Mouse (Mus musculus) cerebellum, adult 9-11 months (tissue): ENCODE data around the gene Brcc3.

Source experiments
- DNase-seq: peaks from one replicate; pipeline ENCODE4 v3.0.0; 2022

Gene Brcc3

GRCm38 (mm10) chrX:75415936-75416785 lies at the start of gene Brcc3, which contains the start of the genes Cmc4 and Mtcp1:
Gene Brcc3, plus strand, starts transcription at chrX:75416628.
Gene Cmc4, minus strand, starts transcription at chrX:75416584.
Gene Mtcp1, minus strand, starts transcription at chrX:75416588.
- peak; percentile 92 for DNase-seq

DNA sequence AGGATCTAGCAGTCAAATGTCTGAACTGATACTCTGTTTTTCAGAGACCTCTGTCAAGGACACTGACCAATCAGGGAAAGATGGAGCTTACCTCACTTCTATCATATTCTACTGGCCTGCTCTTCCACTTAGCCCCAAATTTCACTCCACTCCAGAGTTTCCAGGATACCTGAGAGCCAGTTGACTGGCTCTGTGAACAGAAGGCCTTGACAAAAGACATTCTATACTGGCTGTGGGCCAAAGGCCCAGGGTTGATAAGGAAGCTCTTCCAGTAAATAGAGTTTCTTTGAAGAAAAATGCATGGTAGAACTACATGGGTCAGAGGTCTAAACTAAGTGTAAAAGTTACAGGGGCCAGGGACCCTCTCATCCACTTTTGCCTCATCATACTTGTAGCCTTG lies 46.2 kb upstream of the Brcc3 start:
- no peak for DNase-seq

- no peak for DNase-seq
These were observed 43.6 kb upstream of the Brcc3 start for GRCm38 (mm10) chrX:75372666-75373425.

DNA sequence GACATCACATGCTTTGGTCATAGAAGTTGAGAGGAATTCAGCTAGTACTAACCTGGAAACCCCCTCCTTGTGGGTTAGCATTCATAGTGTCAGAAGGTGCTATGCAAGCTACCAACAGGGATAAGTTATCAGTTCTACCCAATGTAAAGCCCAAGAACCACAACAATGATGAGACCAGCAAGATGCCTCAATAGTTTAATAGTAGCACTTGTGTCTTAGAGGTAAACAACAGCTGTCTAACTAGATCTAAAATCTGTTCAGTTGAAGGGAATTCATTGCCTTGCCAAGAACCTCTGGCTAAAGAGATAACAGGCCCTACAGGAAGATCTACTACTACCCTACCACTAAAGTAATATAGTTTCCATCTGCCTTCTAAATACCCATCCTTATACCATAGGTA lies 39.6 kb upstream of the Brcc3 start:
- DNase-seq: no peak

DNA sequence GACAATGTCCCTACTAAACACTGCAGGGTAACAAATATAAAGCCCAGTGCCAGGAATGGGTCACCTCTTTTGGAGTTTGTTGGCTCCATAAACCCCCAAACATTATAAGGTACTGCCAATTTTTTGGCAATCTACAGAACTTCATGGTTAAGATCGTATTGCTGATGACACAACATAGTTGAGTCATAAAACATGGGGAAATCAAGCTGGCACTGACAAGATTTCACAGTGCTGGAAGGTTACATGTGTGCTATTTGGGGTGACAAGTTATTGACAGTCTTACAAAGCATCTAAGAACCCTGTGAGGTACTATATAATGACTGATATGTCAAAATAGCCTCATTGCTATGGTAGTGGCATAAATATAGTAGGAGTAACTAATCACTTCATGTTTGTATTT lies 35.3 kb upstream of the Brcc3 start:
- peak; percentile 4 for DNase-seq

DNA sequence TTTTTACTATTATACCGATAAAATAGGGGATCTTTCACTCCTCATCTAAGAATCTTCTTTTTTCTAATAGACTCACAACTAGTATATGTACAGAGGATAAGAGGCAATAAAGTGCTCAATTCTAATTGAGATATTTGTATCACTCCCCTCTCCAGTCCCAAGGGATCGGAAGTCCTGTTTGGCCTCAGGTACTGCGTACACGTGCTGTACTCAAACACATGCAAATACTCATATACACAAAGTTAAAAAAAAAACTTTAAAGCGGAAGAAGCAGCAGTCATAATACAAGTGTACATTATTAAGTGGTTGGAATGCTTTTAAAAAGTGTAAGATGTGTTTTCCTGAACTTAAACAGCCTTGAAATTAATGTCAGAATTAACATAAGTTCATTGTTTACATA lies 34.7 kb upstream of the Brcc3 start:
- DNase-seq: no peak

DNA sequence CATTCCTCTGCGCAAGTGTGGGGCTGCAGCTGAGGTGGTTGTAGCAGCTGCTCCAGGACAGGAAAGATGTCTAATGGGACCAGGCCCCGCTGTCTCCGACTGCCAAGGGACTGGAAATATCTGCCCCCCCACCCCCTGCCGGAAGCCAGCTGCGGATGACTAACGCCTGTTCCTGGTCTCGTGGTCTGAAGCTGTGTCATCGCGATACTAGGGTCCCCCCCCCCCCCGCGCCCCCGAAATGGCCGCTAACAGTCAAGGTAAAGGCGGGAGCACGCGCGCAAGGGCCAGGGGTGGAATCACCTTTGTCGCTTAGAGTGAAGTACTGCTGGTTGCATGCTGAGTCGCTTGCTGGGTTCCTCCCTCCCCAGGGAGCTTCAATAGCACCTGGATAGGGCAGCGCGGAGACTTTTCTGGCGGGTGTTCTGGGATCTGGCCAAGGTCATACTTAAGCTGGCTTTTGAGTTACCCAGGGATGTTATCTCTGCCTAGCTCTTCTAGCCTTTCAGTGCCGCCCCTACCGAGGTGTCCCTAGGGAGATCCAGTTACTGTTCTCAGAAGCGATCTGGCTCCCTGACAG lies 34.1 kb upstream of the Brcc3 start, which contains the start of the genes Fundc2 and F8:
TSS of gene Fundc2 (plus strand) at position 205 of the 577 bp plus-strand sequence.
TSS of gene F8 (minus strand) at position 421 of the 577 bp plus-strand sequence.
- DNase-seq: peak; percentile 84

DNA sequence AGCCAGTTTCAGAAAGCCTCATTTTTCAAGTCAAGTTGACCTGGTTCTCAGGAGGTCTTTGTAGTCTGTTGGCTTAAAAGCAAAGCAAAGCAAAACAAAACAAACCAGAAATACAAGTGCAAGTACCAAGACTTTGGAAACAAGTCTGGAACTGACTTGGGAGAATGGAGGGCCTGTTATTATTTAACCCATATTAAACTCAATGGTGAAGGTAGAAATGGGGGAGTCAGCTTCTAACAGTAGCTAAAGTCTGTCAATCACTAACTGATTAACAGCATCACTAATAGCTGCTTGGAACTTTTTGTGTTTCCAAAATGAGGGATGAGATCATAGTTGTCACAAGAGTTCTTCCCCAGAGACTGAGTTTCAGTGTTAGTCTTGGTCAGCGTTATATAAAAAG lies 17.0 kb upstream of the Brcc3 start:
- DNase-seq: no peak

DNA sequence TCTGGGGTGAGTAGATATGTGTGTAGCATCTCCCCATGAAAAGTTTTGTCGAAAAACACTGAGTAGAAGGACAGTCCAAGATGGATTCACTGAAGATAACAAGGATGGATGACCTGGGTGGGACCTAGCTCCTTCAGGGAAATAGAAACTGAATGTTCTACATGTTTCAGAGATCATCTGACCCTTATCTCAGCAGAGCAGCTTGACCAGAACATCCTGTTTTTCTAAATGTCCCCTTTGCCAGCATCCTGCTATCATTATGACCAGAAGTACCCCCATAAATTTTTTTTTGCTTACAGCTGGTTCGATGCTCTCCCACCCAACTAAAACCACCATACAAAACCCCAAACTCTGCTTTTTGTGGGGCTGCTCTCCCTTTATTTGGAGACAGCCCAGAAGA lies 13.8 kb upstream of the Brcc3 start:
- no peak for DNase-seq

- no peak for DNase-seq
These were observed 13.1 kb upstream of the Brcc3 start for GRCm38 (mm10) chrX:75403350-75403749.

- DNase-seq: no peak
These were observed 6.7 kb upstream of the Brcc3 start for GRCm38 (mm10) chrX:75409711-75410110.

GRCm38 (mm10) chrX:75454597-75454996 lies 38.2 kb downstream of the Brcc3 start:
- DNase-seq: no peak

GRCm38 (mm10) chrX:75475182-75475644 lies 58.8 kb downstream of the Brcc3 start:
- DNase-seq: peak; percentile 70

- no peak for DNase-seq
These were observed 73.5 kb downstream of the Brcc3 start for GRCm38 (mm10) chrX:75489886-75490285.
